Mouse (Mus musculus): ENCODE results near the gene Mboat2. TPM values are rescaled to one million over a fixed set of nuclear protein-coding genes. Genes with fewer than 3 reads are reported as not detected.

Gene Mboat2
- polyA plus RNA-seq, 1 experiment from 2014 or later, result 44.6 TPM

DNA sequence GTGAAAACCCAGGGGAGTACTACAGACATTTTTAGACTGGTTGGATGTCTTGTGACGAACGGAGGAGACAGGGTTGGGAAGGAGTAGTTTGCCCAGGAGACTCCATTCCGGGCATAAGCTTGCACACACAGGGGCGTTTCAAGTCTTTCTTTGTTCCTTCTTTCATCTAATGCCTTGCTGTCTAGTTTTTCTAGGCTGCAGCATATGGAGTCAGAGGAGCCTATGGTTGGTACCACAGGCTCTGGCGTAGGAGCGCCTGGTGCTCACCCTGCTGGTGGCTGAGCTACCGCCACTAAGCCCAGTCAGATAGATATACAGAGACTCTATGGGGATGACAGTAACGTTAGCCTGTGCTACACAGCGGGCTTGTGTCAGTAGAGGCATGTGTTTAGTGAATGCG, 42.0 kb downstream of the Mboat2 start:
- WGBS, result 80% methylated on average over 10 of the region's 10 CpGs
- no peaks in the 10 kb centered on the region for H3K27me3 ChIP-seq (ENCODE audit: insufficient read depth, low read length)
- no peak overlapping the region for H3K4me2 ChIP-seq
- no peak for TF ChIP-seq CTCF (IDR thresholded peaks at IDR 0.05; ENCODE audit: low read depth)
- H3K9me3 ChIP-seq (ENCODE audit: low read depth, low read length), result no peaks in the 10 kb centered on the region
- no peak overlapping the region for H3K4me3 ChIP-seq (ENCODE audit: low read depth, low read length)
- peaks cover 7% of the 10 kb centered on the region for H3K4me1 ChIP-seq (ENCODE audit: insufficient read depth)
- DNase-seq (peak; percentile 33), ATAC-seq (ENCODE audit: insufficient read depth) (no peak)
- H3K36me3 ChIP-seq (ENCODE audit: insufficient read depth), result no peaks in the 10 kb centered on the region
- no peak overlapping the region for H3K9ac ChIP-seq
- no peak overlapping the region for H3K27ac ChIP-seq (ENCODE audit: low read depth)

DNA sequence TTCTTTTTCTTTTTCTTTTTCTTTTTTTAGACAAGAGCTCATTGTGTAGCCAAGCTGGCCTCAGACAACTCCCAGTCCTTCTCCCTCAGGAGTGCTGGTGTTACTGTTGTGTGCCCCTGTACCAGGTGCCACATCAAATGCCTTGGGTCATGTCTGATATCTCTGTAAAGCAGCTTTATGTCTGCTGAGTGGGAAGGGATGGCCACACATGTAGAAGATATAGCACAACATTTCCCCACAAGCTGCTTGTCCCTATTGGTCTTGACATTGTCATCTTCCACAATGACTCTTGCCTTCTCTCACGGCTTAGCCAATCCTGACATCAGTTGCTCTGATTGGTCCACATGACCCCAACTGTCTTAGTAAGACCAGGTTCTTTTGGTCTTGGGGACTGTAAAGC, 45.2 kb downstream of the Mboat2 start:
- Histone ChIP-seq H3K9ac (no peak overlapping the region), H3K9me3 (ENCODE audit: low read depth, low read length) (no peaks in the 10 kb centered on the region), H3K27me3 (ENCODE audit: insufficient read depth, low read length) (no peaks in the 10 kb centered on the region), H3K27ac (ENCODE audit: low read depth) (no peak overlapping the region), H3K4me2 (no peak overlapping the region), H3K4me3 (ENCODE audit: low read depth, low read length) (no peak overlapping the region), H3K36me3 (ENCODE audit: insufficient read depth) (no peaks in the 10 kb centered on the region), H3K4me1 (ENCODE audit: insufficient read depth) (peaks cover 7% of the 10 kb centered on the region)
- WGBS, result 75% methylated on average over 1 of the region's 1 CpGs
- no peak for ATAC-seq (ENCODE audit: insufficient read depth)
- no peak for DNase-seq
- no peak for TF ChIP-seq CTCF (IDR thresholded peaks at IDR 0.05; ENCODE audit: low read depth)

- no peaks in the 10 kb centered on the region for H3K27me3 ChIP-seq (ENCODE audit: insufficient read depth, low read length)
- no peaks in the 10 kb centered on the region for H3K36me3 ChIP-seq (ENCODE audit: insufficient read depth)
- peaks cover 6% of the 10 kb centered on the region; the same call in 1 of the 2 replicates for H3K4me1 ChIP-seq (ENCODE audit: insufficient read depth)
- WGBS, result 32% methylated on average over 7 of the region's 7 CpGs
- no peaks in the 10 kb centered on the region for H3K9me3 ChIP-seq (ENCODE audit: low read depth, low read length)
- H3K9ac ChIP-seq, result no peak overlapping the region
- H3K27ac ChIP-seq (ENCODE audit: low read depth), result peak overlapping the region; percentile 60; the same call in 1 of the 2 replicates
- DNase-seq (peak; percentile 61), ATAC-seq (ENCODE audit: insufficient read depth) (no peak; the same call in 1 of the 2 replicates)
- TF ChIP-seq CTCF (IDR thresholded peaks at IDR 0.05; ENCODE audit: low read depth), result no peak
- H3K4me2 ChIP-seq, result peak overlapping the region; percentile 7; the same call in 1 of the 2 replicates
- no peak overlapping the region for H3K4me3 ChIP-seq (ENCODE audit: low read depth, low read length)
These were observed 46.6 kb downstream of the Mboat2 start for GRCm38 (mm10) chr12:24877231-24877630.

DNA sequence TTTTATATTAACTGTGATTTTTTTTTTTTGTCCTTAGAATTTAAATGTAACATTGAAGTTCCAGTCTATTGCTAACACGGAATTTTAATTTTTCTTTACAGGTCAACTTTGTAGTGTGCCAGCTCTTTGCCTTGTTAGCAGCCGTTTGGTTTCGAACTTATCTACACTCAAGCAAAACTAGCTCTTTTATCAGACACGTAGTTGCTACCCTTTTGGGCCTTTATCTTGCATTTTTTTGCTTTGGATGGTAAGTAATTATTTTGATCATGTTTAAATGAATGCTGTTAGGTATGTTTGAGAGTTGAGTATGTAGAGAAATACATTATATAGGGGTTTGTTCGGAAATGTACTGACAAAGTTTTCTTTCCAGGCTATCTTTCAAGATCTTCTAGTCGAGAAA, 47.4 kb downstream of the Mboat2 start:
- peaks cover 6% of the 10 kb centered on the region; the same call in 1 of the 2 replicates for H3K4me1 ChIP-seq (ENCODE audit: insufficient read depth)
- H3K9me3 ChIP-seq (ENCODE audit: low read depth, low read length), result no peaks in the 10 kb centered on the region
- TF ChIP-seq CTCF (IDR thresholded peaks at IDR 0.05; ENCODE audit: low read depth), result no peak
- DNase-seq, result no peak
- H3K27me3 ChIP-seq (ENCODE audit: insufficient read depth, low read length), result no peaks in the 10 kb centered on the region
- H3K4me2 ChIP-seq, result no peak overlapping the region
- ATAC-seq (ENCODE audit: insufficient read depth), result no peak
- no peak overlapping the region for H3K9ac ChIP-seq
- H3K36me3 ChIP-seq (ENCODE audit: insufficient read depth), result 0 out of 2 replicates have a peak, but pooled peaks cover 6% of the 10 kb centered on the region
- H3K27ac ChIP-seq (ENCODE audit: low read depth), result no peak overlapping the region
- H3K4me3 ChIP-seq (ENCODE audit: low read depth, low read length), result no peak overlapping the region
- 78% methylated on average over 6 of the region's 6 CpGs for WGBS

- WGBS, result 42% methylated on average over 5 of the region's 5 CpGs
- H3K4me2 ChIP-seq, result no peak overlapping the region
- H3K9me3 ChIP-seq (ENCODE audit: low read depth, low read length), result no peaks in the 10 kb centered on the region
- DNase-seq (no peak), ATAC-seq (ENCODE audit: insufficient read depth) (no peak)
- H3K27ac ChIP-seq (ENCODE audit: low read depth), result no peak overlapping the region
- peaks cover 13% of the 10 kb centered on the region; the same call in 1 of the 2 replicates for H3K36me3 ChIP-seq (ENCODE audit: insufficient read depth)
- TF ChIP-seq CTCF (IDR thresholded peaks at IDR 0.05; ENCODE audit: low read depth), result no peak
- no peak overlapping the region for H3K9ac ChIP-seq
- H3K27me3 ChIP-seq (ENCODE audit: insufficient read depth, low read length), result no peaks in the 10 kb centered on the region
- H3K4me1 ChIP-seq (ENCODE audit: insufficient read depth), result peaks cover 6% of the 10 kb centered on the region; the same call in 1 of the 2 replicates
- no peak overlapping the region for H3K4me3 ChIP-seq (ENCODE audit: low read depth, low read length)
These were observed 48.2 kb downstream of the Mboat2 start for GRCm38 (mm10) chr12:24878735-24879362.

GRCm38 (mm10) chr12:24879613-24880029, 48.9 kb downstream of the Mboat2 start:
- no peak overlapping the region for H3K27ac ChIP-seq (ENCODE audit: low read depth)
- peaks cover 15% of the 10 kb centered on the region; the same call in 1 of the 2 replicates for H3K36me3 ChIP-seq (ENCODE audit: insufficient read depth)
- no peak overlapping the region for H3K4me3 ChIP-seq (ENCODE audit: low read depth, low read length)
- no peak overlapping the region for H3K4me2 ChIP-seq
- no peaks in the 10 kb centered on the region for H3K27me3 ChIP-seq (ENCODE audit: insufficient read depth, low read length)
- DNase-seq (no peak), ATAC-seq (ENCODE audit: insufficient read depth) (no peak)
- 52% methylated on average over 10 of the region's 10 CpGs for WGBS
- peaks cover 6% of the 10 kb centered on the region; the same call in 1 of the 2 replicates for H3K4me1 ChIP-seq (ENCODE audit: insufficient read depth)
- no peaks in the 10 kb centered on the region for H3K9me3 ChIP-seq (ENCODE audit: low read depth, low read length)
- no peak overlapping the region for H3K9ac ChIP-seq
- no peak for TF ChIP-seq CTCF (IDR thresholded peaks at IDR 0.05; ENCODE audit: low read depth)

- H3K27me3 ChIP-seq (ENCODE audit: insufficient read depth, low read length), result no peaks in the 10 kb centered on the region
- no peaks in the 10 kb centered on the region for H3K4me1 ChIP-seq (ENCODE audit: insufficient read depth)
- H3K36me3 ChIP-seq (ENCODE audit: insufficient read depth), result peaks cover 20% of the 10 kb centered on the region; the same call in 1 of the 2 replicates
- no peak overlapping the region for H3K4me3 ChIP-seq (ENCODE audit: low read depth, low read length)
- ATAC-seq (ENCODE audit: insufficient read depth) (no peak), DNase-seq (no peak)
- no peak overlapping the region for H3K9ac ChIP-seq
- no peak overlapping the region for H3K27ac ChIP-seq (ENCODE audit: low read depth)
- WGBS, result 73% methylated on average over 3 of the region's 3 CpGs
- H3K9me3 ChIP-seq (ENCODE audit: low read depth, low read length), result no peaks in the 10 kb centered on the region
- TF ChIP-seq CTCF (IDR thresholded peaks at IDR 0.05; ENCODE audit: low read depth), result no peak
- H3K4me2 ChIP-seq, result no peak overlapping the region
These were observed 52.6 kb downstream of the Mboat2 start for GRCm38 (mm10) chr12:24883279-24883678.

All from lung, embryonic 14.5 days (tissue).